Mouse (Mus musculus) kidney, adult 11 months (tissue): ENCODE data around the gene Necap2.

Experiments
- DNase-seq: peaks from one replicate; pipeline ENCODE4 v3.0.0; 2022

Necap2 gene

GRCm38 (mm10) chr4:141077681-141078509 lies at the start of gene Necap2:
TSS of gene Necap2 (minus strand) at chr4:141078357.
- peak; percentile 94 for DNase-seq

GRCm38 (mm10) chr4:141123065-141123464 lies 44.9 kb upstream of the Necap2 start:
- no peak for DNase-seq

- no peak for DNase-seq
Observed at GRCm38 (mm10) chr4:141122663-141123062, 44.5 kb upstream of the Necap2 start.

- DNase-seq = no peak
Observed at GRCm38 (mm10) chr4:141120700-141121099, 42.5 kb upstream of the Necap2 start.

GRCm38 (mm10) chr4:141118691-141119090 lies 40.5 kb upstream of the Necap2 start:
- no peak for DNase-seq

GRCm38 (mm10) chr4:141115398-141115797 lies 37.2 kb upstream of the Necap2 start:
- no peak for DNase-seq

GRCm38 (mm10) chr4:141114521-141114981 lies 36.4 kb upstream of the Necap2 start:
- no peak for DNase-seq

GRCm38 (mm10) chr4:141113831-141114230 lies 35.7 kb upstream of the Necap2 start:
- DNase-seq = no peak

GRCm38 (mm10) chr4:141108196-141108732 lies 30.1 kb upstream of the Necap2 start:
- no peak for DNase-seq

- no peak for DNase-seq
Observed at GRCm38 (mm10) chr4:141106526-141107183, 28.5 kb upstream of the Necap2 start.

GRCm38 (mm10) chr4:141101855-141102254 lies 23.7 kb upstream of the Necap2 start:
- DNase-seq = no peak

GRCm38 (mm10) chr4:141101291-141101690 lies 23.1 kb upstream of the Necap2 start:
- DNase-seq = no peak

GRCm38 (mm10) chr4:141099956-141100355 lies 21.8 kb upstream of the Necap2 start:
- no peak for DNase-seq

- DNase-seq = no peak
Observed at GRCm38 (mm10) chr4:141098935-141099334, 20.8 kb upstream of the Necap2 start.

GRCm38 (mm10) chr4:141096710-141097109 lies 18.6 kb upstream of the Necap2 start:
- DNase-seq = no peak

- DNase-seq = peak; percentile 33
Observed at GRCm38 (mm10) chr4:141095016-141095415, 16.9 kb upstream of the Necap2 start.

- no peak for DNase-seq
Observed at GRCm38 (mm10) chr4:141088714-141089113, 10.6 kb upstream of the Necap2 start.

GRCm38 (mm10) chr4:141088033-141088432 lies 9.9 kb upstream of the Necap2 start, which contains the start of gene Spata21:
TSS of gene Spata21 (plus strand) at chr4:141088333.
- no peak for DNase-seq

GRCm38 (mm10) chr4:141086862-141087261 lies 8.7 kb upstream of the Necap2 start:
- no peak for DNase-seq

- no peak for DNase-seq
Observed at GRCm38 (mm10) chr4:141078510-141079137, 467 bp upstream of the Necap2 start.

GRCm38 (mm10) chr4:141076761-141077506 lies 1.2 kb downstream of the Necap2 start:
- DNase-seq = no peak

GRCm38 (mm10) chr4:141074109-141074508 lies 4.0 kb downstream of the Necap2 start:
- DNase-seq = no peak

GRCm38 (mm10) chr4:141073661-141074060 lies 4.5 kb downstream of the Necap2 start:
- DNase-seq = no peak
